Mouse (Mus musculus) hindbrain, embryonic 15.5 days (tissue): ENCODE measurements around the gene Thsd4. TPM values are rescaled to one million over a fixed set of nuclear protein-coding genes. Genes with fewer than 3 reads are reported as not detected.
A peak's percentile ranks its signal among the peaks of the same experiment; 100 is the strongest.

Source experiments
- ATAC-seq: fragments of 200-750 bp; cut with Nextera tagmentation; 2 replicates; pipeline ENCODE4 v1.8.0; 2017; ENCODE audit warnings: low read depth, moderate number of reproducible peaks, moderate TSS enrichment; ENCODE audit not compliant: low FRiP score
- H3K27ac ChIP-seq: fragments of 300-500 bp; sonication (generic); replicated peaks from 2 replicates; pipeline ENCODE4 v1.5.1; 2015; ENCODE audit warnings: mild to moderate bottlenecking, inconsistent platforms
- H3K27me3 ChIP-seq: fragments of 300-500 bp; sonication (generic); 2 replicates; pipeline ENCODE4 v1.6.1; 2015; ENCODE audit warnings: control low read depth, inconsistent platforms
- H3K36me3 ChIP-seq: fragments of 300-500 bp; sonication (generic); 2 replicates; pipeline ENCODE4 v1.6.1; 2015; ENCODE audit warnings: control low read depth, inconsistent platforms
- H3K4me1 ChIP-seq: fragments of 300-500 bp; sonication (generic); replicated peaks from 2 replicates; pipeline ENCODE4 v1.6.1; 2015; ENCODE audit warnings: control low read depth, inconsistent platforms
- H3K4me2 ChIP-seq: fragments of 300-500 bp; sonication (generic); 2 replicates; pipeline ENCODE4 v1.6.1; 2015; ENCODE audit warnings: moderate library complexity, mild to moderate bottlenecking, inconsistent platforms
- H3K4me3 ChIP-seq: fragments of 300-500 bp; sonication (generic); 2 replicates; pipeline ENCODE4 v1.5.1; 2015; ENCODE audit warnings: mild to moderate bottlenecking, inconsistent platforms
- H3K9ac ChIP-seq: fragments of 300-500 bp; sonication (generic); 2 replicates; pipeline ENCODE4 v1.6.1; 2015; ENCODE audit warnings: inconsistent platforms
- H3K9me3 ChIP-seq: fragments of 300-500 bp; sonication (generic); 2 replicates; pipeline ENCODE4 v1.6.1; 2016; ENCODE audit warnings: control low read depth, inconsistent platforms
- WGBS: fragments of 180-500 bp; shearing (Covaris S2); methylation state at CpG from one replicate; pipeline ENCODE4 v1.1.7; 2015; 5-methylcytosine and 5-hydroxymethylcytosine counted together
- polyA plus RNA-seq: library from polyadenylated mRNA; unstranded; fragments of >200 nt; fragmentation: Nextera tagmentation; extraction: Ambion mirVana; gene quantifications from 2 replicates; pipeline ENCODE4 v1.2.1, GENCODE M21; 2015

Gene Thsd4
- polyA plus RNA-seq, 1 experiment from 2014 or later = 5.2 TPM

GRCm38 (mm10) chr9:60310741-60311317 is 211.0 kb downstream of the Thsd4 start:
- 78% methylated on average over 8 of the region's 8 CpGs for WGBS
- Histone ChIP-seq H3K4me2 (no peak overlapping the region), H3K27me3 (no peaks in the 10 kb centered on the region), H3K36me3 (no peaks in the 10 kb centered on the region), H3K4me3 (no peak overlapping the region), H3K9me3 (no peaks in the 10 kb centered on the region), H3K4me1 (peaks cover 40% of the 10 kb centered on the region), H3K27ac (no peak overlapping the region), H3K9ac (no peak overlapping the region)
- no peak for ATAC-seq

- H3K27ac ChIP-seq = peak overlapping the region; percentile 61
- peaks cover 40% of the 10 kb centered on the region for H3K4me1 ChIP-seq
- no peaks in the 10 kb centered on the region for H3K36me3 ChIP-seq
- no peak overlapping the region for H3K4me2 ChIP-seq
- no peak overlapping the region for H3K4me3 ChIP-seq
- no peaks in the 10 kb centered on the region for H3K9me3 ChIP-seq
- H3K9ac ChIP-seq = no peak overlapping the region
- ATAC-seq = no peak
- 38% methylated on average over 16 of the region's 16 CpGs for WGBS
- no peaks in the 10 kb centered on the region for H3K27me3 ChIP-seq
Measured at GRCm38 (mm10) chr9:60309786-60310711, 211.8 kb downstream of the Thsd4 start.

- peaks cover 32% of the 10 kb centered on the region for H3K4me1 ChIP-seq
- no peak overlapping the region for H3K4me2 ChIP-seq
- WGBS = 73% methylated on average over 4 of the region's 4 CpGs
- no peak overlapping the region for H3K27ac ChIP-seq
- no peaks in the 10 kb centered on the region for H3K36me3 ChIP-seq
- no peak for ATAC-seq
- no peaks in the 10 kb centered on the region for H3K9me3 ChIP-seq
- H3K27me3 ChIP-seq = no peaks in the 10 kb centered on the region
- H3K9ac ChIP-seq = no peak overlapping the region
- H3K4me3 ChIP-seq = no peak overlapping the region
Measured at GRCm38 (mm10) chr9:60308182-60308581, 213.7 kb downstream of the Thsd4 start.

- Histone ChIP-seq H3K4me1 (peaks cover 27% of the 10 kb centered on the region), H3K27me3 (no peaks in the 10 kb centered on the region), H3K9me3 (no peaks in the 10 kb centered on the region), H3K9ac (no peak overlapping the region), H3K36me3 (no peaks in the 10 kb centered on the region), H3K4me2 (no peak overlapping the region), H3K4me3 (no peak overlapping the region), H3K27ac (no peak overlapping the region)
- WGBS = 90% methylated on average over 5 of the region's 5 CpGs
- ATAC-seq = no peak
Measured at GRCm38 (mm10) chr9:60307469-60307868, 214.4 kb downstream of the Thsd4 start.

GRCm38 (mm10) chr9:60306241-60306640 is 215.6 kb downstream of the Thsd4 start:
- 69% methylated on average over 4 of the region's 4 CpGs for WGBS
- no peak overlapping the region for H3K4me2 ChIP-seq
- no peak for ATAC-seq
- H3K27me3 ChIP-seq = no peaks in the 10 kb centered on the region
- H3K4me1 ChIP-seq = peaks cover 17% of the 10 kb centered on the region
- no peak overlapping the region for H3K27ac ChIP-seq
- no peaks in the 10 kb centered on the region for H3K9me3 ChIP-seq
- H3K36me3 ChIP-seq = no peaks in the 10 kb centered on the region
- H3K9ac ChIP-seq = no peak overlapping the region
- no peak overlapping the region for H3K4me3 ChIP-seq

GRCm38 (mm10) chr9:60305204-60305840 is 216.5 kb downstream of the Thsd4 start:
- no peak overlapping the region for H3K4me3 ChIP-seq
- ATAC-seq = no peak
- no peaks in the 10 kb centered on the region for H3K36me3 ChIP-seq
- no peaks in the 10 kb centered on the region for H3K27me3 ChIP-seq
- no peak overlapping the region for H3K9ac ChIP-seq
- H3K9me3 ChIP-seq = no peaks in the 10 kb centered on the region
- no peak overlapping the region for H3K4me2 ChIP-seq
- no peak overlapping the region for H3K27ac ChIP-seq
- H3K4me1 ChIP-seq = peaks cover 9% of the 10 kb centered on the region
- 90% methylated on average over 2 of the region's 2 CpGs for WGBS

GRCm38 (mm10) chr9:60296276-60296675 is 225.6 kb downstream of the Thsd4 start:
- 91% methylated on average over 2 of the region's 2 CpGs for WGBS
- Histone ChIP-seq H3K4me3 (no peak overlapping the region), H3K27ac (no peak overlapping the region), H3K36me3 (no peaks in the 10 kb centered on the region), H3K4me2 (no peak overlapping the region), H3K9me3 (0 out of 2 replicates have a peak, but pooled peaks cover 5% of the 10 kb centered on the region), H3K4me1 (no peaks in the 10 kb centered on the region), H3K27me3 (no peaks in the 10 kb centered on the region), H3K9ac (no peak overlapping the region)
- ATAC-seq = no peak

GRCm38 (mm10) chr9:60295199-60295598 is 226.6 kb downstream of the Thsd4 start:
- H3K4me1 ChIP-seq = no peaks in the 10 kb centered on the region
- no peak overlapping the region for H3K9ac ChIP-seq
- H3K4me2 ChIP-seq = no peak overlapping the region
- H3K27me3 ChIP-seq = no peaks in the 10 kb centered on the region
- ATAC-seq = no peak
- H3K36me3 ChIP-seq = no peaks in the 10 kb centered on the region
- H3K27ac ChIP-seq = no peak overlapping the region
- no peak overlapping the region for H3K4me3 ChIP-seq
- H3K9me3 ChIP-seq = 0 out of 2 replicates have a peak, but pooled peaks cover 5% of the 10 kb centered on the region
- 57% methylated on average over 6 of the region's 6 CpGs for WGBS

- Histone ChIP-seq H3K4me2 (no peak overlapping the region), H3K27ac (no peak overlapping the region), H3K4me3 (no peak overlapping the region), H3K27me3 (no peaks in the 10 kb centered on the region), H3K9me3 (no peaks in the 10 kb centered on the region), H3K4me1 (no peaks in the 10 kb centered on the region), H3K36me3 (no peaks in the 10 kb centered on the region), H3K9ac (no peak overlapping the region)
- WGBS = 72% methylated on average over 6 of the region's 6 CpGs
- ATAC-seq = no peak
Measured at GRCm38 (mm10) chr9:60293129-60293528, 228.7 kb downstream of the Thsd4 start.

GRCm38 (mm10) chr9:60290780-60291179 is 231.1 kb downstream of the Thsd4 start:
- Histone ChIP-seq H3K9ac (no peak overlapping the region), H3K27ac (no peak overlapping the region), H3K27me3 (no peaks in the 10 kb centered on the region), H3K36me3 (no peaks in the 10 kb centered on the region), H3K4me3 (no peak overlapping the region), H3K9me3 (no peaks in the 10 kb centered on the region), H3K4me2 (no peak overlapping the region), H3K4me1 (no peaks in the 10 kb centered on the region)
- WGBS = 88% methylated on average over 8 of the region's 8 CpGs
- ATAC-seq = no peak

- Histone ChIP-seq H3K4me1 (no peaks in the 10 kb centered on the region), H3K4me2 (no peak overlapping the region), H3K4me3 (no peak overlapping the region), H3K27ac (no peak overlapping the region), H3K27me3 (no peaks in the 10 kb centered on the region), H3K9ac (no peak overlapping the region), H3K9me3 (no peaks in the 10 kb centered on the region), H3K36me3 (no peaks in the 10 kb centered on the region)
- no peak for ATAC-seq
- WGBS = 69% methylated on average over 12 of the region's 12 CpGs
Measured at GRCm38 (mm10) chr9:60288789-60289188, 233.1 kb downstream of the Thsd4 start.

- H3K4me3 ChIP-seq = no peak overlapping the region
- H3K9me3 ChIP-seq = no peaks in the 10 kb centered on the region
- H3K4me1 ChIP-seq = no peaks in the 10 kb centered on the region
- H3K9ac ChIP-seq = no peak overlapping the region
- no peak overlapping the region for H3K27ac ChIP-seq
- ATAC-seq = no peak
- no peak overlapping the region for H3K4me2 ChIP-seq
- H3K36me3 ChIP-seq = no peaks in the 10 kb centered on the region
- 95% methylated on average over 3 of the region's 3 CpGs for WGBS
- no peaks in the 10 kb centered on the region for H3K27me3 ChIP-seq
Measured at GRCm38 (mm10) chr9:60286390-60286789, 235.5 kb downstream of the Thsd4 start.
